Mouse (Mus musculus) hindlimb bud, embryonic 11.5 days (tissue): ENCODE results near the gene Pi4kb.

Source experiments
- DNase-seq: peaks from one replicate; pipeline ENCODE4 v3.0.0-alpha.2; 2012; ENCODE audit warnings: low read depth, low spot score; ENCODE audit errors: extremely low spot score

Pi4kb gene

GRCm38 (mm10) chr3:94953764-94954616 lies 20.5 kb upstream of the Pi4kb start, which contains the start of gene Rfx5:
Gene Rfx5, plus strand, starts transcription at chr3:94954075.
- DNase-seq: peak; percentile 96

DNA sequence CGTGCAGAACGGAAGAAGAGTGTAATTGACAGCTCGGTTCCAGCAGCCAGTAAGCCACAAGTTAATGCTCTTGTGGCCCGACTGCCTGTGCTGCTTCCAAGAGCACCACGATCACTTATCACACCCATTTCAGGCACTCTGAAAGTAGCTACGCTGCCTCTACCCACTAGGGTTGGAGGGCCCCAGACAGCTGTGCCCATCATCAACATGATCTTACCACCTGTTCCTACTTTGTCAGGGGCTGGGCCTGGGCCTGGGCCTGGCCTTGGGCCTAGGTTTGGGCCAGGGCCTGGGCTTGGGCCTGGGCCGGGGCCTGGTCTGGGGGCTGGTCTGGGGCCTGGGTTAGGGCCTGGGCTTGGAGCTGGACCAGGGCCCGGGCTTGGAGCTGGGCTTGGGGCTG lies 16.2 kb upstream of the Pi4kb start:
- DNase-seq: no peak

DNA sequence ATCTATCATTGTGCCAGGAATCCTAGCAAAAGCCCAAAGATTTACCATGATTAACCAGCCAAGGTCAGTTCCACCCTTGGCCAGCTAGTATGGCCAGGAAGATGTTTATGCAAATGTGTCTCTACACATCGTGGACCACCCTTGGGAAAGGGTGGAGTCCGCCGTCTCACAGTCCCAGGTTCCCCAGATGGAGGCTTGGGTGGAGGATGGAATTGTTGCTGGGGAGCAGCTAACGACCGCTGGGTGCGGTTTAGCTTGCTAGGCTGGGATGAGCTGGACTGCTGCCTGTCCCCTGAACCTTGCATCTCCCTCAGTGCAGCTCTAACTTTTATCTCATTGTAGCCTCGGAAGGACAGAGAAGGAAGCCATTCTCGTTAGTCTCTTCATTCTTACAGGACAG lies 14.7 kb upstream of the Pi4kb start:
- no peak for DNase-seq

DNA sequence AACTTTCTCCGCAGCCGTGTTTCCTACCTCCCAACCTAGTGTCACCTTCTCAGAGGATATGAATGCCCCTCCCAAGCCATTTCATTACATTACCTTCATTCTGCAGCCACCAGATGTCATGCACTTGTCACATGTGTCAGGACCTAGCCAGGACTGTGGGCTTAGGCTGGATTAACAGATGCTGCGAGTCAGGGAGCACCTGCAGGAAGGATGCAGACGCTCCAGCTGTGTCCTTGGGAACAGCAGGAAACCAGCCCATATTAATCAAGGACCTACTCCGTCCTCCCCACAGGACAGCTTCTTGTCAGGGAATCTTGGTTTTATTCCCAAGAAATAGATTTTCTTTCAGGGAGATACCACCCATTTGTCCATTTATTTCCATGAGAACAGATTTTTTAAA lies 14.2 kb upstream of the Pi4kb start:
- no peak for DNase-seq

DNA sequence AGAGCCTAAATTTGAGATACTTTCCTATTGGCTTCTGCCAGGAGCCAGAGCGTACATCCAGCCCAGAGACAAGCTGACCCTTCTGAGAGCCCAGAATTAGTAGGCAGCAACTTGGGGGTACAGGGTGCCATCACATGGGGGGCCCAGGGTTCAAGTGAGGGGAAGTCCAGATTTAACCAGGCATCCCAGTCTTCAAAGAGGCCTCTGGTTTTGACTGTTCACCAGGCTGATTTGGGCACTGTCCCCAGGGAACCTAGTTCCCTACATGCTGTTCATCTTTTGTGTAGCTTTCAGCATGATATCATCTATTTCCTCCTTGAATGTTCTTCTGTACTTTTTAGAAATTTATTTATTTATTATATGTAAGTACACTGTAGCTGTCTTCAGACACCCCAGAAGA lies 9.5 kb upstream of the Pi4kb start:
- DNase-seq: no peak

GRCm38 (mm10) chr3:94965878-94966277 lies 8.7 kb upstream of the Pi4kb start:
- DNase-seq: no peak

GRCm38 (mm10) chr3:94972552-94972951 lies 2.0 kb upstream of the Pi4kb start:
- no peak for DNase-seq

DNA sequence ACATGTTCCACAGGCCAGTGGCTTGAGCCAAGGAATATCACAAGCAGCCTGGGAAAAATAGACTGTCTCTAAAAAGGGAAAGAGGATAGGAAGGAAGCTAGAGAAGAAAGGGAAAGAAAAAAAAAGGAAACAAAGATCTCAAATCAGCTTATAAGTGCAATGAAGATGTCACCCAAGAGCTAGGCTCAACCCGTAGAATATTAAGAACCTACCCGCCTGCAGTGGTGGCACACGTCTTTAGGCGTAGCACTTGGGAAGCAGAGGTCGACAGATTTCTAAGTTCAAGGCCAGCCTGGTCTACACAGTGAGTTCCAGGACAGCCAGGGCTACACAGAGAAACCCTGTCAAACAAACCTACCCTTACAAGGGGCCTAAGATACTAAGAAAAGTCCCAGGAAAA lies 911 bp upstream of the Pi4kb start:
- DNase-seq: no peak

DNA sequence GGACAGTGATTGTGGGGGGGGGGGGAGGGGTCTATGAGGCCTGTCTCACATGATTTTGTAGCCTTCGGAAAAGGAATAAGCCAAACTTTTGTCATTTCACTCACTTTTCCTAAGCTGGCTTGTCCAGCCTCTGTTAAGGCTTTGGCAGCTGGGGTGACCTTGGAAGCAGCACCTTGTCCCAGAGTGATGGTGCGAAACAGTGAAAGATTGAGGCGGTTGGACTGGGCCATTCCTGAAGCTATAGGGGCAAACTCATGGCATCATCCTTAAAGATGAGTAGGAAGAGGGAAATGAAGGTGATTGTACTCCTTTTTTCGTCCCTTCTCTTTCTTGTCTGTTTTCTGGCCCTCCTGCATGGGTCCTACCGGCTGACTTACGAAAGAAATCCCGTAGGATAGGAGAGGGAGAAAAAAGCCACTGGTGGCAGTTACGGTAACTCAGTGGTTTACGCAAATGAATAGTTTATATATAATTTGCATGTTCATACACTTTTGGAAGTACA lies 454 bp upstream of the Pi4kb start:
- DNase-seq: no peak

- DNase-seq: no peak
These were observed 9.8 kb downstream of the Pi4kb start for GRCm38 (mm10) chr3:94984312-94984711.

DNA sequence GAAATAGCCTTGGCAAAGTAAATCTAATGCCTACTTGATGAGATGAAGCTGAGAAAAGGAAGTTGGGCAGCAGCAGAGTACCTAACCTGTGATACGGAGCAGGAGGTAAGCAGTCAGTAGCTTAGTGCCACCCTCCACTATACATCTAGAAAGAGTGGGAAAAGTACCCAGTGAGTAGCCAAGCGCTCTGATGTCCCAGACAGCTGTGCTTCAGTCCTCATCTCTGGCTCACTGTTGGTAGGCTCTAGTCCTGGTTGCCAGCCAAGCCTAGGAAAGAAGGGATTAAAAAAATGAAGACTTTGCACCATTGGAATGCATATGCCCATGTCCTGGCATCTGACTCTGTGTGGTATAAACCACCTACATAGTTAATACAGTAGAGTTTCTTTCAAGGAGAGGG lies 11.0 kb downstream of the Pi4kb start:
- DNase-seq: no peak

DNA sequence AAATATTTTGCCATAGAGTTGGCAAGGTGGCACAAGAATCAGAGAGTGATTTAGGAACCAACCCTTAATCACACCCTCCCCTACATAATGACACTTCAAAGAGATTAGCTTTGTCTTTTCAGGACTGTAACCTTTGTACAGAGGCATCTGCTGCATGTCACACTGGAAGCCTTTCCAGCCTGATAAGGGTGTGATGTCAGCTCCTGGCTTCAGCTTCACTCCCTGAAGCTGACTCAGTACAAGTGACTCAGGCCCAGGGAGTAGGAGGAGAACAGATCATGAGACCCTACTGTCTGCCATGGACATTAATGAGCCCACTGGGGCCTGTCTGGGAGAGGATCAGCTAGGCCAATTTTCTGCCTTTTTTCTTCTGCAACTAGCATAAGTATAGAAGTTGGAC lies 13.0 kb downstream of the Pi4kb start:
- DNase-seq: no peak

- no peak for DNase-seq
These were observed 14.7 kb downstream of the Pi4kb start for GRCm38 (mm10) chr3:94989159-94989761.

- DNase-seq: peak; percentile 69
These were observed 22.4 kb downstream of the Pi4kb start for GRCm38 (mm10) chr3:94996946-94997345.

DNA sequence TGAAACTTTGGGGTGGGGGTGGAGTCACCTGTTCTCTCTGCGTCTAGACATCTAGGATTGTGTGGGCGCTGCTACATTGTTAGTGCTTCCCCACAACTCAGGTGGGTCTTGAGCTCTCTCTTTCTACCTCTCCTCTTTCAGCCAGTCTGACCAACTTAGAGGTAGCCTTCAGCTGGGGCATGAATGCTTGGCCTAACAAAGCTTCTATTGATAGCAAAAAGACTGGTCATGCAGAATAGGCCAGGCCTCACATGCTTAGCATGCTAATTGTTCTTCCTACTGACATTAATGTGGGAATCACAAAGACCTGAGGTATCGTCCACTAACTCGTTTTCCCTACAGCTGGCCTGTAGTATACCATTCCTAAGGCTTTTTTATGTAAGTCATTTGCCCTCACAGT lies 28.0 kb downstream of the Pi4kb start:
- no peak for DNase-seq

- DNase-seq: no peak
These were observed 28.7 kb downstream of the Pi4kb start for GRCm38 (mm10) chr3:95003273-95003672.

DNA sequence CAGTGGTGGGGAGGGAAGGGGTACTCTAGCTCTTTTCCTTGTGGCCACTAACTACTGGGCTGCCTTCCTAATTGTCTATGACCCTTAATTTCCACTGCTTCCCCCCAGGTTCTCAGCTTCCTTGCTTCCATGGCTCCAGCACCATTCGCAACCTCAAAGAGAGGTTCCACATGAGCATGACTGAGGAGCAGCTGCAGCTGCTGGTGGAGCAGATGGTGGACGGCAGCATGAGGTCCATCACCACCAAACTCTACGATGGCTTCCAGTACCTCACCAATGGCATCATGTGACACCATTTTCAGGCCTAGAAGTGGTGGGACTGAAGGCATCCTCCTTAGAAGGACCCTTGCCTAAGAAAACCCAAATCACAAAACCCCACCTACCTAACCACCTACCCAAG lies 31.1 kb downstream of the Pi4kb start:
- no peak for DNase-seq

DNA sequence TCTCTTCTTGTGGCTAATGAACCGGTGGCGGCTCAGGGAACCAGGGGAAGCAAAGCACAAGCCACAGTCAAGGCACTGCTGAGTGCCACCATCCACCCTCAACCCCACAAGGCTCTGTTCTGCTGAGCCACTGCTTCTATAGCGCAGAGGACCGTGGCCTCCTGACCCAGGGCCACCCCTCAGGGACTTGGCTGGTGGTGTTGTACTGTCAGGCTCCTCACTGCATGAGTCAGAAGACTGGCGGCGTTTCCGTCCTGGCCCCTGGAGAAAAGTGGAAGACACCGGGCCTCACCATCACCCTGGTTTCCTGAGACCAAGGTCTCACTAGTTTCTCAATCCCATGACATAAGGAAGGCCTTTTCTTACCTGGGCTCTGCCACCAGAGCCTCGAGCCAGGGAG lies 33.2 kb downstream of the Pi4kb start:
- no peak for DNase-seq

DNA sequence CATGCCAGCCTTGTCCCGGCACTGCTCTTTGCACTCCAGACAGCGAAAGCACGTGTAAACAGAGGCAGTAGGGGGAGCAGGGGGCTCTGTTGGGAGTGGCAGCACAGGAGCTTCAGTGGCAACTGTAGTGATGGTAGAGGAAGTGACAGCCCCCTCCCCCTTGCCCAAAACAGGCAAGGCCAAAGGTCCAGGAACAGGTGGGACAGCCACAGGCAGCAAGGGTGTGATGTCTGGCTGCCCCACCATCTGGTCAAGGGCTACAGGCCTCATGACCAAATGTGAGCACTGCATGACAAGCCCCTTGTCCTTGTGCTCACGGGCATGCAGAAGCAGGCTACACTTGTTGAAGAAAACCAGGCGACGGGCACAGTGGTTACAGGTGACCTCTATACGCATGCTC lies 35.9 kb downstream of the Pi4kb start:
- no peak for DNase-seq

GRCm38 (mm10) chr3:95012982-95013381 lies 38.5 kb downstream of the Pi4kb start:
- no peak for DNase-seq

DNA sequence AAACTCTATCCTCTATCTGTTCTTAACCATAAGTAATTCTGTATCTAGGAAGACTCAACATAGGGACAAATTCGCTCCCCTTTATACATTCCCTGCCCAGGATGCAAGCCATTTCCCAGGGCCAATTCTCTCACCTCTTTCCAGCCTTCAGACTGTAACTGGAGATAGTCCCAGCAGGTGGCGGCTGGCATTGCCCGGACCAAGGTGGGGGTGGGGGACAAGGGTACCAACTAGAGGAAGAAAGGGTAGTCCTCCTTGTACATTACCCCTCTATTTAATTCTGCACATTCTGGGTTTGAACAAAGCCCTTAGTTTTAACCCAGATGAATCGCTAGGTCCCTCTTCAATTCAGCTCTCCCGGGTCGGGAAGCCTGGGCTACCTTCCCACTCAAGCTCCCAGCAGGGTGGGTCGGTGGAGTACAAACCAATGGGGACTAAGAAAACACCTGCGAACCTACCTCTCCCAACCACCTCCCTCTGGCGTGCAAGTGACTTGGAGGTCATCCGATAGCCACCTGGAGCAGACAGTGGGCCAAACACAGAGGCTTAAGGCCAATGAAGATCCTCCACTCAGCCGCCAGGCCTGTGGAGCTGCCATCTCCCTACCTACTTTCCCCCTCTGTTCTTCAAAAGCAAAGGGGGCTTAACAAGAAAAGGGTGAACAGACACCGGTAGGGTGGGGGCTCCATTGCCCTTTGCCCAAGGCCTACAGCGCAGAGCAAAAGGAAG lies 39.3 kb downstream of the Pi4kb start:
- no peak for DNase-seq
